Mouse (Mus musculus) layer of hippocampus, adult 11-12 months (tissue): Measurements from ENCODE around the gene Fbll1.
A peak's percentile ranks its signal among the peaks of the same experiment; 100 is the strongest.

Experiments used
- DNase-seq: peaks from one replicate; pipeline ENCODE4 v3.0.0; 2022; ENCODE audit warnings: low spot score

Fbll1 gene

DNA sequence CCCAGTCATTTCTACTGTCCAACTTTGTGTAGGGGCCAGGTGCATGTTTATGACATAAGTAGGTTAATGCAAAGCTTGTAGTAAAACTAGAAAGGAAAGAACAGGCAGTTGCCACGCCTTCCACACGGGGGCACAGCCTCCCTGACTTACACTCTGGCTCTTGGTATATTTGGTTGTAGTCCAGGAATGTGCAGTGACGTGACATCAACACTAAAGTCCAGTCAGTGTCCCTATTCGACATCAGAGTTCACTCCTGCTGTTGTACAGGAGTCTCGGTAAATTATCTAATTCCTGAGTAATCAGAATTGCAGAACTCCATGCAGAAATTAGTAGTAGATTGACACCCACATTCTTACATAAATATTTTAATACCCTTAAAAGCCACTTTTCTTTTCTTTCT lies 15.6 kb downstream of the Fbll1 start:
- DNase-seq = no peak

DNA sequence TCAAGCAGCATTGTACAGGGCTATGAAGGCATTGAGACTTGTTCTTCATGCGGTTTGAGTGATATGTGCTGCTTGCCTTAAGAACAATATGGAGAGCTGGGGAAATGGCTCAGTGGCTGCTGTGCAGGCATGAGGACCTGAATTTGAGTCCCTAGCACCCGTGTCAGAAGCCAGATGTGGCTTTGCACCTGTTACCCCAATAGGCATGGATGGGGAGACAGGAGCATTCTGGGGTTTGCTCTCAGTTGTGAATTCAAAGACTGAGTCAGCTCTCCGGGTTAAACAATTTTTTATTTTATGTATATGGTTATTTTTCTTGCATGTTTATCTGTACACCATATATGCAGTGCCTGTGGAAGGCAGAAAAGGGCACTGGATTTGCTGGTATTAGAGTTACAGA lies 16.2 kb downstream of the Fbll1 start:
- DNase-seq = no peak

DNA sequence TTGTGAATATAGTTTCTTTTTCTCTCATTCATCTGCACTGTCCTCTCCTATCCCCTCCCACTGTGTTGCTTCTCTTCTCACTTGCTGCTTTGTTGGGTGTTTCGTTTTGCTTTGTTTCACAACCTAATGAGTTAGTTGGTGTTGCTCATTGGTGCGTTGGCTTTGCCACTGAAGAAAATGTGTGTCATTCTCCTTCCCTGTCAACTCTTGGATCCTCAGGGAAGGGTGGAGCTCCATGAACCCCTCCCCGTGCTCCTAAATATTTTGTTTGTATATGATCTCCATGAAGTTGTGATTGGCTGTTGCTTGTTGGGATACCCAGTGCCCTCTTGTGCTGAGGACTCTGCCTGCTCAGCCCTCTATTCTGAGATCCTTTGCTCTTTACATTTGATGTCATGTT lies 18.3 kb downstream of the Fbll1 start:
- no peak for DNase-seq

DNA sequence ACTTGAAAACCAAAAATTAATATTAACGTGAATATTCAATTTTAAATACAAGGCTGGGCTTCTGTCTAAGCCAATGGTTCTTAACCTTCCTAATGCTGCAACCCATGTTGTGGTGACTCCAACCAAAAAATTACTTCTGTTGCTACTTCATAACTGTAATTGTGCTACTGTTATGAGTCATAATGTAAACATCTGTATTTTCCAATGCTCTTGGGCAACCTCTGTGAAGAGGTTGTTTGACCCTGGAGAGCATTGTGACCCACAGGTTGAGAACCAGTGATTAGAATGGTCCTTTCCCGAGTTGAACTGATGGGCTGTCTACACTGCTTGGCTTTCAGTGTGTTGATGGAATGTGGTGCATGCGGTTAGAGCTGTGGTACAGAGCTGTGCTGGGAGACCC lies 22.2 kb downstream of the Fbll1 start:
- DNase-seq = no peak

DNA sequence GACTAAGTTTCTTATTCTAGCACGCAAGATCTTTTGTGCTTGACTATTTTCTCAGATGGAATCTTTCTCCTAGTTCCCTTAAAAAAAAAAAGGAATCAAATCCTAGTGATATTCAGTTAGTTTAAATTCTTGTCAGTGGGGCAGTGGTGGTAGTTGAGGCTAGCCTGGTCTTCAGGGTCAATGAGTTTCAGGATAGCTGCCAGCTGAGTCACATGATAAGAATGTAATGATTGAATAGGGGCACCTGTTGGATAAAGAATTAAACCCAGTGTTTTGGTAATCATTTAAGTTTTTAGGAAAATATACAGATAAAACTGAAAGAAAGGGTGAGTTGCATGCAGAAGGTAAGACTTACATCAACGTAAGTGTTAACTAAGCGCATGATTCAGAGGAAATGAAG lies 23.1 kb downstream of the Fbll1 start:
- DNase-seq = no peak

DNA sequence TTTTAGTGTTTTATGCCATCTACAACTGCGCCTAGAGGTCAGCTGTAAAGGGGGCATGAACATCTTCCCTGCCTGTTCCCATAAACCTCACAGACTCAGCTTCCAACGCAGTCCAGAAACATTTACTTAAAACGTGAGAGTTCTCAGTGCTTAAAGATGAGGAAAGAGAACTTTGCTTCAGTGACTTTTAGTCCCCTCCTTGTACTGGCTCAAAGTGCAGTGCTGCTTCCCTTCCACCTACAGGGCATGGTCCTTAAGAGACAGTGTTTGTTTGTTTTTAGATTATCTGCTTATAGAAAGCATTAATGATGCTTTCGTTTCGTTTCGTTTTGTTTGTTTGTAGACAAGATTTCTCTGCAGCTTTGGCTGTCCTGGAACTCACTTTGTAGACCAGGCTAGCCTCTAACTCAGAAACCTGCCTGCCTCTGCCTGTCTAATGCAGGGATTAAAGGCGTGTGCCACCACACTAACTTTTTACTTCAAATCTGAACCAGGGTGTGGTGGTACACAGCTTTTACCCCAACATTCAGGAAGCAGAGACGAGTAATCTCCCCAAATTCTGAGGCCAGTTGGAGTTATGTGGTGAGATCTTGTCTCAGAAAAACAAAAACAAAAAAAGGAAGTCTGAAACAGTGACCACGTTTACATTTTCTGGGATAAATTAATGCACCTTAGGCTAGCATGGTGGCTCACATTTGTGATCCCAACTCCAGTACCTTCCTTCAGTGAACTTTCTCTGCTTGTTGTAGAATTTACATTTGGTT lies 27.8 kb downstream of the Fbll1 start:
- no peak for DNase-seq

DNA sequence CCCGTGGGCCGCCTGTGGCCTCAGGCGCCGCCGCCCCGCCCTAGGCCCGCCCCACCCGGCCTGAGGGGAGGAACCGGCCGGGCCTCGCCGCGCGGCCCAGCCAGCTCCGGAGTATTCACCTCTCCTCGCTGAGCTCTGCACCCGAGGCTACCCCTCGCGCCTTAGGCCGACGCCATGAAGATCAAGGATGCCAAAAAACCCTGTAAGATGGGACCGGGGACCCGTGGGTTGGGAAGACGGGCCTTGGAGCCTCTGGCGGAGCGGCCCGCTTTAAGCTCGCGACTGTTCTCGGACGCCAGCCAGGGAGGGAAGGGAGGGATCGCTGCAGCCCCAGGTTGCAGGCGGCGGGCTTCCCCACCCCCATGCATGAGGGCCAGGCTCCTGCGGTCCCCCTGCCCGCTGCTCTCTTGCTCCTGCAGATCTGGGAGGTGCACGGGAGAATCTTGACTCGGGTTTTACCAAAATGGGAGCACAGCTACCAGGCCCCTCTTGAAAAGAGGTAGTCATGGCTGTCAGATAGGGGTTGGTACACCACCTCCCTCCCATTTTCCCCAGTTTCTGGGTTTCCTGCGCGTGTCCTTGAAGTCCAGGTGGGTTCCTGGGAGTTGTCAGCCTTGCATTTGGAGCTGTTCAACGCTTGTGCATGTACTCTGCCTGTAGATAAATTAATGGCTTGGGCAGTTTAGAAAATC lies 28.8 kb downstream of the Fbll1 start:
- DNase-seq = peak; percentile 70

DNA sequence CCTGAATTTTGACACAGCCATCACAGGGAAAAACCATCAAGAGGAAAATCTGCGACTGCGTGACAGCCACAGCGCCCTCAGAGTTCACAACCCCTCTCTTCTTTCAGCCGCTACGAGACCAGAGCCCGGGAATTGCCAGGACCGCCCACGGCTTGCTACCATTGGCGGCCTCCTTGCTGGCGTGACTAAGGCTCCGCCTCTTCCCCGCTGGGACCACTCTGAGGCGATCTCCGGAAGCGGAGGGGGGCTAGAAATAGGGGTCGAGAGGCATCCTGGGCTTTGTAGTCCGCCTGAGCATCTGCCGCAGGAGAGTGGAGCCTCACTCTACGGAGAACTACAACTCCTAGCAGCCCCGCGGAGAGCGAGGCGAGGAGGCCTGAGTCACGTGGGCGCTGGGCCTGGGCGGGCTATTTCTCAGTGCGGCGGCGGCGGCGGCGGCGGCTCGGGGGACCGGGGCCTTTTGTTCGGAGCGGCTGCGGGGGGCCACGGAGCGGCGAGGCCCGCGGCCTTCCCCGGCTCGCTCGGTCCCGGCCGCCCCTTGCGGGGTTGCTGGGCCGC lies 29.4 kb downstream of the Fbll1 start, which contains the start of gene Pank3:
Gene Pank3, plus strand, starts transcription at position 297 of the 558 bp plus-strand sequence.
- peak; percentile 98 for DNase-seq

DNA sequence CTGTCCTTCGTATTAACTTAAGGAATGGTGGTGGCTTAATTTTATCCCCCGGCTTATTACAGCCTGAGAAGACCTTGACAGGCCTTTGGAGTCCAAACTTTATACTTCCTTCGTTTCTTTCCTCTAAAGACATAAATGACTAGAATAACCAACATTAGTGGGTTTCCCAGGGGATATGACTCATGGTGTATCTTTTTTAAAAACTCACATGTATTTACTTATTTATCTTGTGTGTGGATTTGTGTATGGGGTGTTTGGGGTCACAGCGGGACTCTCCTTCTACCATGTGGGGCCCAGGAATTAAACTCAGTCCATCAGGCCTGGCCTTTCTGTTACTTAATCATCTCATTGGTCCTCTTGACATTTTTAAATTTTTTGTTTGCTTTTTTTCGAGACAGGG lies 31.8 kb downstream of the Fbll1 start:
- no peak for DNase-seq

DNA sequence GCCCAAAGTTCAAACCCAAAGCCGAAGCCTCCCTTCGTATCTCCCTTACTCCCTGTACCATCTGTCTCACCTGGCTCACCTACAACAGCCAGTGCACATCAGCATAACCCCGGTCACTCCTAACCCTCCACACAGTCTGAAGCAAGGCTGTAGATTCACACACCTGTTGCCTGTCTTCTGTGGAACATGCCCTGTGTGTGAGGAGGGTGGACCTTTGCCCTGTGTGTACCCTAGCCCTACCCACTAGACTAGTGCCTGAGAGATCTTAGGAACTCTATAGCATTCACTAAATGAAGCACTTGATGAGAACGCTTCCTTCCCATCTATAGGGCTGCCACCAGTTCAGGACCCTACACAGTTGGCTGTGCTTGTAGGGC lies 38.1 kb downstream of the Fbll1 start:
- no peak for DNase-seq

DNA sequence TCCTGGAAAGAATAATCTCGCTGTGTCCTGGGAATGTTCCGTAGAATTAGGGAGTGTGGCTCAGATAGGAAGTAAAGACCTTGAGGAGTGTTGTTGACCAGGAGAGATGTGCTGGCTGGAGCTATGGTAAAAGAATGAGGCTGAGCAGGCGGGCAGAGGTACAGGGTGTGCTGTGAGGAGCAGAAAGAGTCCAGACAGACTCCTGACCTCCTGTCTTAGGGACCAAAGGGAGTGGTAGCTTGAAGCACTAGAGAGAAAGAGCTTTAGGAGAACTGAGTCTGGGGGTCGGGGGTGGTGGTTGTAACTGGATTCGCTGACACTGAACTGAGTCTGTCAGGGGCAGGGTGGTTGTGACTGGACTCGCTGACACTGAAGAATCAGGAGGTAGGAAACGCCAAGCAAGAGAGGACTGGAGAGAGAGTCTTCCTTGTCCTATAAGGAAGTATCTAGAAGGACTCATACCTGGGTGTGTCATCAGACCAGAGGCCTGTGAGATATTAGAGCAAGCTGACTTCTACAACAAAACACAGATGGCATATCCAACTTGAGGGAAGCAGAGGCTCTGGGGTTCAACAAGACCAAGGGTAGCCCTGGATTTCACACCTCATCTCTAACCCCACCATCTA lies 38.6 kb downstream of the Fbll1 start:
- no peak for DNase-seq

DNA sequence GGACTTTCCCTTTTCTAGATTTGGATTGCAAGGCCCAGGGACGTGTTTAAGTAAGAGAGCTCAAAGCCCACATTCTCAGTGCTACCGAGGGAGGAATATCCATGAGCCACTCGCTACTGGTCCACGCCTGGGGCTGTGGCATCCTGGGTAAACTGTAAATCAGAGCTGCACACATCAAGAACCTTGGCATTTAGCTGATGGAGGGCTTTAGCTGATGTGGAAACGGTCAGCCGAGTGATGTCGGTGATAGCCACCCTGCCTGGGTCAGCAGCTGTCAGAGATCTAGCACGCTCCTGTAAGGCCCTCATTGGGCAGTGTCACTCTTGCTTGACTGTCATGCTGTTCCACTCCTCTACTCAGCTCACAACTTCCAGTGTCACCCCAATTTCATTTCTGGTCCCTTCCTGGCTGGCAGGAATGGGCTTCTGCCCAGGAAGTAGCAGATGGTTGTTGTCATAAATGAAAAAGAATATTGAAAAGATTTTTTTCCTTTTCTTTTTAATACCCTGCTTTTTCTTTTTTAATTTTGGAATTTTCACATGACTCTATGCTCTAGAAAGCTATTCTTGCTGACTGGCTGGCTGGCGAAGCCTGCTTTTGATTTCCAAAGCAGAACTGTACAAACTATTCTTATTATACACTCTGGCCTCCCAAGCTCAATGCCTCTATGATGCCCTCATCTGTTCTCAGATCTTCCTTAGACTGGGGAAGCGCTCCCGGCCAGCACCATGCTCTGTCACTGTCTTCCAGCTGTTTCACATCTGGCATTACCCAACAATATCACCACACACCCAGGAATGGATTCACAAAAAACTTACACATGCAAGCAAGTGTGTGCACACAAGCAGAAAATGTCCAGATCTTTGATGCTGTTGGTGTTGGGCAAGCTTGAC lies 42.0 kb downstream of the Fbll1 start:
- no peak for DNase-seq

DNA sequence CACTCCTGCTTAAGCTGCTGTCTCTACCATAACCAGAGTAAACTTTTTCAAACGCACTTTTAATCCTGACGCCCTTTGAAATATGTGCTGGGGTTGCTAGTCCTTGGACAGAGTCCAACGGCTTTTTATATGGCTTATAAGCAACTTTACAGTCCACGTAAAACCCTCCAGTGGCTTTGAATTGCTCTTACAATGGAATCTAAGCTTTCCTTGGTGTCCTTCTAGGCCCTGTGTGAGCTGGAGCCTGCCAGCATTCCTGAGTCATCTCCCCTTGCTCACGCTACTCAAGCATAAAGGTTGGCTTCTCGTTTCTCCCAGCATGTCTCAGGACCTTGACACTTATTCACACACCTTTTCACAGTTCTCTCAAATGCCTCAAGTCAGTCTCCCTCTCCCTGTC lies 43.1 kb downstream of the Fbll1 start:
- no peak for DNase-seq

DNA sequence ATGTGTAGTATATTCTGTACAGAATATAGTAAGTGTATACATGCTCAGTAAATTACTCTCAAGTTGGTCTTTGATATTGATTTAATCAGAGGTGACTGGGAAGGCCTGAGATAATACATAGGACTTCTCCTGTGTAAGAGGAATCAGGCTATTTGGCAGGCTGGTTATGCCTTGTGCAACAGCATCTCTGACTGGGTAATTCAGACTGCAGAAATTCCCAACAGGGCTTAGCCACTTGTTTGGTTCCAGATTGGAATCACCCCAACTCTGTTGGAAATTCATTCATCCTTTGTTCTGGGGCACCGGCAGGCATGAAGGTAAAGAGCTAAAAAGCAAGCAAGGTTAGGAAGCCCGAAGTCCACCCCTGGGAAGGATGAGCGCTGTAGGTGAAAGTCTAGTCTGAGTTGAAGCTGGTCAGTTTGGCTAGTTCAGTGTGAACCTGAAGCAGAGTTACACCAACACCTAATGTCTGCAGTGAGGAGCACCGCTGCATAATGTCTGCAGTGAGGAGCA lies 43.7 kb downstream of the Fbll1 start:
- DNase-seq = no peak

DNA sequence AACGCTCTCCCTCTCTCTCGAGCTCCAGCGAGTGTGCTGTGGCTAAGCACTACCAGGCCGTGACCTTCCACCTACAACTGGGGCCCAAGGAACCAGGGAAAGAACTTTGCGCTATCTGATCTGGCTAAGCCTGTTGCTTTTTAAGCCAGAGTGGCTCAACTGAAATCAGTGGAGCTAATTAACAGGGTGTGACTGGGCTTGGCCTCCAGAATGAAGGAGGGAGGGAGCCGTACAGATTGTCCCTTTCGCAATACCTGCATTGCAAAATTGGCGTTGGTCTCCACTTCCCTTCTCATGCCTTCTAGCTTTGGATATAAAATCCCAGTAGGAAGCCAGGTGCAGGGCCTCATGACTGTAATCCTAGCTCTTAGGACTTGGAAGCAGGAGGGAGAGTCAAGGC lies 48.1 kb downstream of the Fbll1 start:
- DNase-seq = no peak
